Mouse (Mus musculus): ENCODE results near the gene Atat1. TPM values are rescaled to one million over a fixed set of nuclear protein-coding genes. Genes with fewer than 3 reads are reported as not detected.
"Not testable (repeated sequence)": the region's sequence is repeated elsewhere in the genome, so short reads cannot be mapped to it uniquely, and the experiment has no call there.

Atat1 gene
- 102 and 105 TPM in 2 replicates for polyA plus RNA-seq (2016; fragmentation: Nextera tagmentation; extraction: Ambion mirVana)

GRCm38 (mm10) chr17:35909919-35910369 lies at the start of gene Atat1:
Gene Atat1 (minus strand): TSS chr17:35910075.
- peak; percentile 95 for DNase-seq (ENCODE audit: extremely low spot score, low spot score)
- Histone ChIP-seq H3K4me1 (peaks cover 21% of the 10 kb centered on the region), H3K9me3 (no peaks in the 10 kb centered on the region), H3K27ac (peak within 1 kb of the TSS; percentile 90), H3K36me3 (replicated peaks) (peaks cover 84% of the 10 kb centered on the region), H3K27me3 (ENCODE audit: poor library complexity, severe bottlenecking) (no peaks in the 10 kb centered on the region), H3K4me3 (peak within 1 kb of the TSS; percentile 79)
- 4% methylated on average over 25 of the region's 25 CpGs for WGBS

GRCm38 (mm10) chr17:35958533-35959223 lies 48.8 kb upstream of the Atat1 start:
- Histone ChIP-seq H3K27ac (no peak overlapping the region), H3K4me3 (no peak overlapping the region), H3K9me3 (no peaks in the 10 kb centered on the region), H3K36me3 (replicated peaks) (peaks cover 92% of the 10 kb centered on the region), H3K27me3 (ENCODE audit: poor library complexity, severe bottlenecking) (no peaks in the 10 kb centered on the region), H3K4me1 (no peaks in the 10 kb centered on the region)
- 94% methylated on average over 15 of the region's 15 CpGs for WGBS
- no peak for DNase-seq (ENCODE audit: extremely low spot score, low spot score)

DNA sequence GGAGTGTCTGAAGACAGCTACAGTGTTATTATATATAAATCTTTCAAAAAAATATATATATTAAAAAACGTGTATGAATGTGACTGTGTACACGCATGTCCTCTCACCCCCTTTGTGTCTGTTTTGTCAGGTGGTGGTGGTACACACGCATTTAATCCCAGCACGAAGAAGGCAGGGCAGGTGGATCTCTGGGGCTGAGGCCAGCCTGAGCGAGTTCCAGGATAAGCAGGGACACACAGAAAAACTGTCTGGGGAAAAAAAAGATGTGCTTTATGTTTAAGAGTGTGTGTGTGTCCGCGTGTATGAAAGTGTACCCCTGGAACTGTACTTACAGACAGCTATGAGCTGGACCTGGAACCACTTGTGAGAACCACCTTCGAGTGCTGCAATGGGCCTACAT lies 44.8 kb upstream of the Atat1 start:
- no peak for DNase-seq (ENCODE audit: extremely low spot score, low spot score)

DNA sequence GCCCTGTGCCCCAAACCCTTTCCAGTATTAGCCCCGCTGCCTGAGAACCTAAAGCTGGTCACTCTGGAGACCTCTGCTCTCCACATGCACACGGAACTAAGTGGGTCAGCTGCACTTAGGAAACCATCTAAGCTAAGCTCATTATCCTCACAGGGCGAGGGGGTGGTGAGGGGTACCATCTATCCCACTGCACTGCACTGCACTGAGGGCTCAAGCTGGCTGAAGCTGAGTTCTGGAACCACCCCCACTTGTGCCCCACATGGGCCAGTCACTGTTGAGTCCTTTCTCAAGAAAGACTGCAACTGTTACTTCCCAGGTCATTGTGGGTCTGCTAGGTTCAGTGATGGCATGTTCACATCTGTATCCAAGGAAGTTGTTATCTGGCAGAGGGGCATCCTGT lies 42.7 kb upstream of the Atat1 start:
- not testable (repeated sequence) for H3K4me1 ChIP-seq; H3K27me3 ChIP-seq (ENCODE audit: poor library complexity, severe bottlenecking); H3K4me3 ChIP-seq; H3K27ac ChIP-seq; H3K9me3 ChIP-seq; DNase-seq (ENCODE audit: extremely low spot score, low spot score)
- 87% methylated on average over 2 of the region's 3 CpGs for WGBS
- peaks cover 31% of the 10 kb centered on the region for H3K36me3 ChIP-seq (replicated peaks)

More for the DNA sequence above, 44.8 kb upstream of the Atat1 start:
- Histone ChIP-seq H3K27ac (no peak overlapping the region), H3K4me1 (no peaks in the 10 kb centered on the region), H3K4me3 (no peak overlapping the region), H3K9me3 (no peaks in the 10 kb centered on the region), H3K27me3 (ENCODE audit: poor library complexity, severe bottlenecking) (no peaks in the 10 kb centered on the region), H3K36me3 (replicated peaks) (peaks cover 52% of the 10 kb centered on the region)
- WGBS: 77% methylated on average over 8 of the region's 8 CpGs

- not testable (repeated sequence) for H3K9me3 ChIP-seq; H3K27ac ChIP-seq; H3K4me3 ChIP-seq; DNase-seq (ENCODE audit: extremely low spot score, low spot score); H3K27me3 ChIP-seq (ENCODE audit: poor library complexity, severe bottlenecking)
- Histone ChIP-seq H3K36me3 (replicated peaks) (peaks cover 14% of the 10 kb centered on the region), H3K4me1 (peaks cover 13% of the 10 kb centered on the region)
Measured at GRCm38 (mm10) chr17:35950946-35951345, 41.1 kb upstream of the Atat1 start.

- no peak for DNase-seq (ENCODE audit: extremely low spot score, low spot score)
- Histone ChIP-seq H3K27ac (no peak overlapping the region), H3K4me3 (no peak overlapping the region), H3K27me3 (ENCODE audit: poor library complexity, severe bottlenecking) (no peaks in the 10 kb centered on the region), H3K36me3 (replicated peaks) (no peaks in the 10 kb centered on the region), H3K4me1 (no peaks in the 10 kb centered on the region), H3K9me3 (peaks cover 3% of the 10 kb centered on the region; the same call in 1 of the 2 replicates)
- 59% methylated on average over 1 of the region's 1 CpGs for WGBS
Measured at GRCm38 (mm10) chr17:35939941-35940340, 30.1 kb upstream of the Atat1 start.

GRCm38 (mm10) chr17:35939108-35939507 lies 29.2 kb upstream of the Atat1 start:
- H3K9me3 ChIP-seq: peaks cover 3% of the 10 kb centered on the region; the same call in 1 of the 2 replicates
- no peaks in the 10 kb centered on the region for H3K4me1 ChIP-seq
- H3K27me3 ChIP-seq (ENCODE audit: poor library complexity, severe bottlenecking): no peaks in the 10 kb centered on the region
- no peak overlapping the region for H3K4me3 ChIP-seq
- WGBS: 71% methylated on average over 2 of the region's 2 CpGs
- no peaks in the 10 kb centered on the region for H3K36me3 ChIP-seq (replicated peaks)
- H3K27ac ChIP-seq: no peak overlapping the region
- no peak for DNase-seq (ENCODE audit: extremely low spot score, low spot score)

GRCm38 (mm10) chr17:35937700-35938348 lies 27.9 kb upstream of the Atat1 start:
- no peaks in the 10 kb centered on the region for H3K36me3 ChIP-seq (replicated peaks)
- no peaks in the 10 kb centered on the region for H3K27me3 ChIP-seq (ENCODE audit: poor library complexity, severe bottlenecking)
- no peak overlapping the region for H3K4me3 ChIP-seq
- H3K27ac ChIP-seq: no peak overlapping the region
- H3K4me1 ChIP-seq: no peaks in the 10 kb centered on the region
- DNase-seq (ENCODE audit: extremely low spot score, low spot score): peak; percentile 53
- H3K9me3 ChIP-seq: peaks cover 3% of the 10 kb centered on the region; the same call in 1 of the 2 replicates
- 46% methylated on average over 2 of the region's 2 CpGs for WGBS

DNA sequence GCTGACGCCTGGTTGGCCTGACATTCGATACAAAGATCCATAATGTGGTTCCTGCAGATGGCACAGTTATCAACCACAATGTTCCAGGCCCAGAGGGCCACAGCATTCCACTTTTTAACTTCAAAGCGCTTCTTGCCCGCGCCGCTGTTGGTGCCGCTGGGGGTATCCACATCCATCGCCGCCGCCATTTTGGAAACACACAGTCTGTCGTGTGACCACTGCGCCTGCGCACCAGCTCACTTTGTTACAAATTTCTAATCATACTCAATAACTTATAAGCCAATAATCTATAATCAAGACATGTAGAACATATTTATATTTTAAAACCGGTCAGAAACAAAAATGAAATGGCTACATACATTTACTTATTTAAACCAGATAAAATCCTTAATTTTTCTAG lies 25.9 kb upstream of the Atat1 start:
- H3K27ac ChIP-seq; DNase-seq (ENCODE audit: extremely low spot score, low spot score): not testable (repeated sequence)
- WGBS: 91% methylated on average over 14 of the region's 14 CpGs

DNA sequence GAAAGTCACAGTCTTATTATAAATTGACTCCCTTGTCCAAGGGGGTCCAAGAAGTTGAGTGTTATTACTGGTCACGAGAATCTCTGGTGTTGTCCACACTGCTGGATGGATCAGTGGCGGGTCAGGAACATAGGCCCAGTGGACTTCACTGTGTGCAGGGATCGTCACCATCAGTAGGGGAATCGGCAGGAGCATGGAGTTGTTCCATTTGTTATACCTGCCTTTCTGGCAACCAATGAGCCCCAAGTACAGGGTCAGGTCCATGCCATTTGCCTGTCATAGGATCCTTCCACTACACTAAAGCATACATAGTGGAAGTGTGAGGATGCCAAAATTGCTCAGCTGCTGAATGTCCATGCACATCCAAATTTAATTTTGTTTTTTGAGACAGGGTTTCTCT lies 22.7 kb upstream of the Atat1 start:
- 91% methylated on average over 4 of the region's 4 CpGs for WGBS

More for the DNA sequence above, 25.9 kb upstream of the Atat1 start:
- H3K4me1 ChIP-seq; H3K27me3 ChIP-seq (ENCODE audit: poor library complexity, severe bottlenecking); H3K4me3 ChIP-seq; H3K9me3 ChIP-seq: not testable (repeated sequence)
- H3K36me3 ChIP-seq (replicated peaks): peaks cover 18% of the 10 kb centered on the region

DNA sequence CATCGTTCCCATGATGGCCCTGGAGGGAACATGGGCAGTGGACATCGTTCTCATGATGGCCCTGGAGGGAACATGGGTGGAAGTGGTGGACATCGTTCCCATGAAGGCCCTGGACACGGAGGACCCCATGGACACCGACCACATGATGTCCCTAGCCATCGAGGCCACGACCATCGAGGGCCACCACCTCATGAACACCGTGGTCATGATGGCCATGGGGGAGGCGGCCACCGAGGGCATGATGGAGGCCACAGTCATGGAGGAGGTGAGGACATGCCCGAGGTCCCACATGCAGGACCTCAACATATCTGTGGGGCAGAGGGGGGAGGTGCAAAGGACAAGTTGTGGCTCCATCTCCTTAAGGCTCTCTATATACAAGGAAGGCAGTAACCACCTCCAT lies 20.8 kb upstream of the Atat1 start:
- no peak overlapping the region for H3K4me3 ChIP-seq
- H3K27me3 ChIP-seq (ENCODE audit: poor library complexity, severe bottlenecking): no peaks in the 10 kb centered on the region
- no peak overlapping the region for H3K27ac ChIP-seq
- H3K4me1 ChIP-seq: no peaks in the 10 kb centered on the region
- DNase-seq (ENCODE audit: extremely low spot score, low spot score): no peak
- peaks cover 69% of the 10 kb centered on the region for H3K36me3 ChIP-seq (replicated peaks)
- WGBS: 97% methylated on average over 12 of the region's 12 CpGs
- no peaks in the 10 kb centered on the region for H3K9me3 ChIP-seq

More for the DNA sequence above, 22.7 kb upstream of the Atat1 start:
- Histone ChIP-seq H3K4me3 (no peak overlapping the region), H3K27me3 (ENCODE audit: poor library complexity, severe bottlenecking) (no peaks in the 10 kb centered on the region), H3K27ac (no peak overlapping the region), H3K36me3 (replicated peaks) (peaks cover 50% of the 10 kb centered on the region), H3K4me1 (no peaks in the 10 kb centered on the region), H3K9me3 (no peaks in the 10 kb centered on the region)
- no peak for DNase-seq (ENCODE audit: extremely low spot score, low spot score)

- 91% methylated on average over 2 of the region's 2 CpGs for WGBS
- no peak for DNase-seq (ENCODE audit: extremely low spot score, low spot score)
- Histone ChIP-seq H3K27ac (no peak overlapping the region), H3K36me3 (replicated peaks) (peaks cover 80% of the 10 kb centered on the region), H3K4me3 (no peak overlapping the region), H3K9me3 (no peaks in the 10 kb centered on the region), H3K4me1 (no peaks in the 10 kb centered on the region), H3K27me3 (ENCODE audit: poor library complexity, severe bottlenecking) (no peaks in the 10 kb centered on the region)
Measured at GRCm38 (mm10) chr17:35929534-35929933, 19.7 kb upstream of the Atat1 start.

DNA sequence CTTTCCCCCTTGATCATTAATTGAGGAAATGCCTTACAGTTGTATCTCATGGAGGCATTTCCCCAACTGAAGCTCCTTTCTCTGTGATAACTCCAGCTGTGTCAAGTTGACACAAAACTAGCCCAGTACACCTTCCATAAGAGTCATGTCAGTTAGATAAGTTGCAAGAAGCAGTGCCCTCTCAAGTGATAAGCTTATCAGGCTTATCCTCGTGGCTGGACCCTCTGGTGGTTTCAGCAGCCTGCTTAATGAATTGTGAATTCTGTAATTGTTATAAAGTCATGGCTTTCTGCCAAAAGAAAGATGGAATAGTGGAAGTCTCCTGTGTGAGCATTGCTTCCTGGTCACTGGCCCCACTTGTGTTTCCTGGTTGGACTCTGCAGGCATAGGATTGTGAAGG lies 17.6 kb upstream of the Atat1 start:
- H3K36me3 ChIP-seq (replicated peaks): peaks cover 97% of the 10 kb centered on the region
- H3K27me3 ChIP-seq (ENCODE audit: poor library complexity, severe bottlenecking): no peaks in the 10 kb centered on the region
- WGBS: 93% methylated on average over 1 of the region's 1 CpGs
- H3K27ac ChIP-seq: no peak overlapping the region
- DNase-seq (ENCODE audit: extremely low spot score, low spot score): no peak
- no peak overlapping the region for H3K4me3 ChIP-seq
- no peaks in the 10 kb centered on the region for H3K4me1 ChIP-seq
- no peaks in the 10 kb centered on the region for H3K9me3 ChIP-seq
